Mouse (Mus musculus): ENCODE results near the gene Ppp2r2c. TPM values are rescaled to one million over a fixed set of nuclear protein-coding genes. Genes with fewer than 3 reads are reported as not detected.

Ppp2r2c gene
- polyA plus RNA-seq, 1 experiment from 2014 or later = 0.03 TPM

GRCm38 (mm10) chr5:36887299-36887988 lies 19.1 kb downstream of the Ppp2r2c start:
- CTCF ChIA-PET = no interaction called here

GRCm38 (mm10) chr5:36888501-36888900 lies 20.2 kb downstream of the Ppp2r2c start:
- DNase-seq (ENCODE audit: low read depth, low spot score) (no peak), ATAC-seq (no peak)
- H3K27me3 ChIP-seq = peaks cover 32% of the 10 kb centered on the region
- in situ Hi-C loops (cut with MboI; ENCODE audit: low pct_unique_long_range_greater_than_20kb) = no loop called here
- ChIA-PET CTCF (no interaction called here), POLR2A (no interaction called here)
- TF ChIP-seq CTCF (IDR thresholded peaks at IDR 0.05) = no peak

More at GRCm38 (mm10) chr5:36887299-36887988, 19.1 kb downstream of the Ppp2r2c start:
- DNase-seq (ENCODE audit: low read depth, low spot score) = no peak
- in situ Hi-C loops (cut with MboI; ENCODE audit: low pct_unique_long_range_greater_than_20kb) = no loop called here
- H3K27me3 ChIP-seq = peaks cover 36% of the 10 kb centered on the region
- no peak for TF ChIP-seq CTCF (IDR thresholded peaks at IDR 0.05)
- POLR2A ChIA-PET = no interaction called here
- ATAC-seq = no peak

GRCm38 (mm10) chr5:36888911-36889310 lies 20.6 kb downstream of the Ppp2r2c start:
- no peak for TF ChIP-seq CTCF (IDR thresholded peaks at IDR 0.05)
- no peak for DNase-seq (ENCODE audit: low read depth, low spot score)
- in situ Hi-C loops (cut with MboI; ENCODE audit: low pct_unique_long_range_greater_than_20kb) = no loop called here
- CTCF ChIA-PET = no interaction called here
- no peak for ATAC-seq
- H3K27me3 ChIP-seq = peaks cover 33% of the 10 kb centered on the region
- POLR2A ChIA-PET = no interaction called here

GRCm38 (mm10) chr5:36889380-36889886 lies 21.1 kb downstream of the Ppp2r2c start:
- peaks cover 34% of the 10 kb centered on the region for H3K27me3 ChIP-seq
- TF ChIP-seq CTCF (IDR thresholded peaks at IDR 0.05) = no peak
- ATAC-seq (no peak), DNase-seq (ENCODE audit: low read depth, low spot score) (no peak)
- in situ Hi-C loops (cut with MboI; ENCODE audit: low pct_unique_long_range_greater_than_20kb) = no loop called here
- POLR2A ChIA-PET = no interaction called here
- CTCF ChIA-PET = no interaction called here

GRCm38 (mm10) chr5:36890794-36891193 lies 22.5 kb downstream of the Ppp2r2c start:
- ATAC-seq (no peak), DNase-seq (ENCODE audit: low read depth, low spot score) (no peak)
- no peak for TF ChIP-seq CTCF (IDR thresholded peaks at IDR 0.05)
- POLR2A ChIA-PET = no interaction called here
- in situ Hi-C loops (cut with MboI; ENCODE audit: low pct_unique_long_range_greater_than_20kb) = no loop called here
- H3K27me3 ChIP-seq = peaks cover 41% of the 10 kb centered on the region
- CTCF ChIA-PET = no interaction called here

- ATAC-seq = no peak
- no peak for TF ChIP-seq CTCF (IDR thresholded peaks at IDR 0.05)
- POLR2A ChIA-PET = no interaction called here
- CTCF ChIA-PET = no interaction called here
- DNase-seq (ENCODE audit: low read depth, low spot score) = no peak
- in situ Hi-C loops (cut with MboI; ENCODE audit: low pct_unique_long_range_greater_than_20kb) = no loop called here
- H3K27me3 ChIP-seq = peaks cover 39% of the 10 kb centered on the region
These were observed 23.6 kb downstream of the Ppp2r2c start for GRCm38 (mm10) chr5:36891793-36892470.

GRCm38 (mm10) chr5:36893263-36893662 lies 24.9 kb downstream of the Ppp2r2c start:
- DNase-seq (ENCODE audit: low read depth, low spot score) = no peak
- peaks cover 46% of the 10 kb centered on the region for H3K27me3 ChIP-seq
- ATAC-seq = no peak
- POLR2A ChIA-PET = interaction anchor here (0.7 kb wide), 1 partner anchor 101 kb away, joined by 4 read pairs; no protein-coding TSS in a partner anchor
- CTCF ChIA-PET = no interaction called here
- in situ Hi-C loops (cut with MboI; ENCODE audit: low pct_unique_long_range_greater_than_20kb) = no loop called here
- no peak for TF ChIP-seq CTCF (IDR thresholded peaks at IDR 0.05)

- no peak for ATAC-seq
- TF ChIP-seq CTCF (IDR thresholded peaks at IDR 0.05) = no peak
- DNase-seq (ENCODE audit: low read depth, low spot score) = no peak
- ChIA-PET POLR2A (no interaction called here), CTCF (no interaction called here)
- in situ Hi-C loops (cut with MboI; ENCODE audit: low pct_unique_long_range_greater_than_20kb) = no loop called here
- peaks cover 42% of the 10 kb centered on the region for H3K27me3 ChIP-seq
These were observed 25.8 kb downstream of the Ppp2r2c start for GRCm38 (mm10) chr5:36894070-36894469.

GRCm38 (mm10) chr5:36894604-36895368 lies 26.5 kb downstream of the Ppp2r2c start:
- ATAC-seq = no peak
- DNase-seq (ENCODE audit: low read depth, low spot score) = no peak
- ChIA-PET POLR2A (no interaction called here), CTCF (no interaction called here)
- TF ChIP-seq CTCF (IDR thresholded peaks at IDR 0.05) = no peak
- in situ Hi-C loops (cut with MboI; ENCODE audit: low pct_unique_long_range_greater_than_20kb) = no loop called here
- peaks cover 46% of the 10 kb centered on the region for H3K27me3 ChIP-seq

- ATAC-seq (no peak), DNase-seq (ENCODE audit: low read depth, low spot score) (no peak)
- POLR2A ChIA-PET = no interaction called here
- CTCF ChIA-PET = no interaction called here
- in situ Hi-C loops (cut with MboI; ENCODE audit: low pct_unique_long_range_greater_than_20kb) = no loop called here
- TF ChIP-seq CTCF (IDR thresholded peaks at IDR 0.05) = no peak
- peaks cover 47% of the 10 kb centered on the region for H3K27me3 ChIP-seq
These were observed 27.6 kb downstream of the Ppp2r2c start for GRCm38 (mm10) chr5:36895621-36896573.
